Mouse (Mus musculus) intestine, postnatal 0 days (tissue): Measurements from ENCODE around the gene Fosl1. TPM values are rescaled to one million over a fixed set of nuclear protein-coding genes. Genes with fewer than 3 reads are reported as not detected.
A peak's percentile ranks its signal among the peaks of the same experiment; 100 is the strongest.

Experiments used
- ATAC-seq: fragments of 200-750 bp; cut with Nextera tagmentation; 2 replicates; pipeline ENCODE4 v1.8.0; 2017; ENCODE audit warnings: mild to moderate bottlenecking, moderate TSS enrichment, moderate library complexity
- H3K27ac ChIP-seq: fragments of 300-500 bp; sonication (generic); 2 replicates; pipeline ENCODE4 v1.5.1; 2014; ENCODE audit warnings: mild to moderate bottlenecking, low read depth, low read length, moderate library complexity
- H3K27me3 ChIP-seq: fragments of 300-500 bp; sonication (generic); replicated peaks from 2 replicates; pipeline ENCODE4 v1.6.1; 2014; ENCODE audit warnings: low read length, mixed read lengths; ENCODE audit not compliant: control insufficient read depth, insufficient read depth
- H3K36me3 ChIP-seq: fragments of 300-500 bp; sonication (generic); 2 replicates; pipeline ENCODE4 v1.6.1; 2014; ENCODE audit warnings: mild to moderate bottlenecking, moderate library complexity; ENCODE audit not compliant: control insufficient read depth, insufficient read depth
- H3K4me1 ChIP-seq: fragments of 300-500 bp; sonication (generic); replicated peaks from 2 replicates; pipeline ENCODE4 v1.6.1; 2014; ENCODE audit warnings: antibody characterized with exemption, low read length, mixed read lengths; ENCODE audit not compliant: control insufficient read depth, insufficient read depth
- H3K4me2 ChIP-seq: fragments of 300-500 bp; sonication (generic); replicated peaks from 2 replicates; pipeline ENCODE4 v1.6.1; 2014; ENCODE audit warnings: low read depth, mild to moderate bottlenecking, moderate library complexity
- H3K4me3 ChIP-seq: fragments of 300-500 bp; sonication (generic); 2 replicates; pipeline ENCODE4 v1.5.1; 2014; ENCODE audit warnings: low read depth, low read length
- H3K9ac ChIP-seq: fragments of 300-500 bp; sonication (generic); 2 replicates; pipeline ENCODE4 v1.6.1; 2014; ENCODE audit warnings: mild to moderate bottlenecking, low read depth, low read length
- H3K9me3 ChIP-seq: fragments of 300-500 bp; sonication (generic); 2 replicates; pipeline ENCODE4 v1.6.1; 2016; ENCODE audit warnings: mixed run types; ENCODE audit not compliant: control insufficient read depth
- CTCF ChIP-seq: sonication (generic); IDR thresholded peaks from 2 replicates; pipeline ENCODE4 v1.5.1; 2016; ENCODE audit warnings: low read depth, mild to moderate bottlenecking, control low read depth, antibody characterized with exemption, moderate library complexity
- WGBS: fragments of 180-500 bp; shearing (Covaris S2); extraction: QIAGEN DNeasy Blood & Tissue Kit; methylation state at CpG from one replicate; pipeline ENCODE4 v1.1.7; 2014; 5-methylcytosine and 5-hydroxymethylcytosine counted together
- polyA plus RNA-seq: library from polyadenylated mRNA; unstranded; fragments of >200 nt; fragmentation: Nextera tagmentation; extraction: Ambion mirVana; gene quantifications from 2 replicates; pipeline ENCODE4 v1.2.1, GENCODE M21; 2015

Fosl1 gene
- polyA plus RNA-seq, 1 experiment from 2014 or later = not detected

GRCm38 (mm10) chr19:5423561-5423960 is 23.8 kb upstream of the Fosl1 start:
- no peak for TF ChIP-seq CTCF
- peak overlapping the region; percentile 84 for H3K4me3 ChIP-seq
- H3K27me3 ChIP-seq = no peaks in the 10 kb centered on the region
- peak overlapping the region; percentile 81 for H3K4me2 ChIP-seq
- H3K9ac ChIP-seq = peak overlapping the region; percentile 91
- H3K9me3 ChIP-seq = no peaks in the 10 kb centered on the region
- ATAC-seq = no peak
- no peak overlapping the region for H3K27ac ChIP-seq
- 61% methylated on average over 12 of the region's 12 CpGs for WGBS
- H3K36me3 ChIP-seq = peaks cover 43% of the 10 kb centered on the region
- H3K4me1 ChIP-seq = peaks cover 6% of the 10 kb centered on the region; the same call in 1 of the 2 replicates

- Histone ChIP-seq H3K27ac (peak overlapping the region; percentile 77), H3K4me1 (peaks cover 6% of the 10 kb centered on the region; the same call in 1 of the 2 replicates), H3K4me3 (peak overlapping the region; percentile 84), H3K36me3 (peaks cover 43% of the 10 kb centered on the region), H3K9ac (peak overlapping the region; percentile 91), H3K4me2 (peak overlapping the region; percentile 81), H3K27me3 (no peaks in the 10 kb centered on the region), H3K9me3 (no peaks in the 10 kb centered on the region)
- WGBS = 0% methylated on average over 21 of the region's 48 CpGs
- peak; percentile 34; the same call in 1 of the 2 replicates for TF ChIP-seq CTCF
- peak; percentile 55 for ATAC-seq
Measured at GRCm38 (mm10) chr19:5424092-5424781, 23.1 kb upstream of the Fosl1 start.

- peak; percentile 86 for ATAC-seq
- Histone ChIP-seq H3K9me3 (no peaks in the 10 kb centered on the region), H3K9ac (peak within 1 kb of the TSS; percentile 91), H3K4me2 (peak within 1 kb of the TSS; percentile 81), H3K27me3 (no peaks in the 10 kb centered on the region), H3K4me1 (peaks cover 6% of the 10 kb centered on the region; the same call in 1 of the 2 replicates), H3K36me3 (peaks cover 35% of the 10 kb centered on the region), H3K27ac (peak within 1 kb of the TSS; percentile 77), H3K4me3 (peak within 1 kb of the TSS; percentile 84)
- no peak for TF ChIP-seq CTCF
- under 1% methylated on average over 71 of the region's 87 CpGs for WGBS
Measured at GRCm38 (mm10) chr19:5424782-5425741, 22.3 kb upstream of the Fosl1 start, which contains the start of the genes Drap1 and AI837181. Drap1 (minus strand) TSS chr19:5424979. AI837181 (plus strand) TSS chr19:5425144.

- peak overlapping the region; percentile 77; the same call in 1 of the 2 replicates for H3K27ac ChIP-seq
- TF ChIP-seq CTCF = no peak
- H3K36me3 ChIP-seq = peaks cover 27% of the 10 kb centered on the region
- H3K9me3 ChIP-seq = no peaks in the 10 kb centered on the region
- 84% methylated on average over 18 of the region's 18 CpGs for WGBS
- H3K4me3 ChIP-seq = peak overlapping the region; percentile 84
- H3K4me2 ChIP-seq = peak overlapping the region; percentile 81
- H3K9ac ChIP-seq = peak overlapping the region; percentile 91
- no peaks in the 10 kb centered on the region for H3K27me3 ChIP-seq
- no peak for ATAC-seq
- peaks cover 6% of the 10 kb centered on the region; the same call in 1 of the 2 replicates for H3K4me1 ChIP-seq
Measured at GRCm38 (mm10) chr19:5425906-5426565, 21.3 kb upstream of the Fosl1 start.

- WGBS = 82% methylated on average over 13 of the region's 13 CpGs
- peak overlapping the region; percentile 81 for H3K4me2 ChIP-seq
- H3K9me3 ChIP-seq = no peaks in the 10 kb centered on the region
- no peak overlapping the region for H3K27ac ChIP-seq
- H3K9ac ChIP-seq = no peak overlapping the region
- H3K4me3 ChIP-seq = no peak overlapping the region
- ATAC-seq = no peak
- peaks cover 24% of the 10 kb centered on the region for H3K36me3 ChIP-seq
- peaks cover 6% of the 10 kb centered on the region; the same call in 1 of the 2 replicates for H3K4me1 ChIP-seq
- no peak for TF ChIP-seq CTCF
- H3K27me3 ChIP-seq = no peaks in the 10 kb centered on the region
Measured at GRCm38 (mm10) chr19:5426640-5427290, 20.6 kb upstream of the Fosl1 start.
